Mouse (Mus musculus) forebrain, embryonic 13.5 days (tissue): Measurements from ENCODE around the gene Arntl. TPM values are rescaled to one million over a fixed set of nuclear protein-coding genes. Genes with fewer than 3 reads are reported as not detected.

Experiments used
- ATAC-seq: fragments of 200-750 bp; cut with Nextera tagmentation; 2 replicates; pipeline ENCODE4 v1.8.0; 2017
- H3K27ac ChIP-seq: fragments of 300-500 bp; sonication (generic); 2 replicates; pipeline ENCODE4 v1.5.1; 2015; ENCODE audit warnings: inconsistent platforms, mild to moderate bottlenecking, moderate library complexity
- H3K27me3 ChIP-seq: fragments of 300-500 bp; sonication (generic); 2 replicates; pipeline ENCODE4 v1.6.1; 2015; ENCODE audit warnings: mild to moderate bottlenecking, inconsistent platforms
- H3K36me3 ChIP-seq: fragments of 300-500 bp; sonication (generic); 2 replicates; pipeline ENCODE4 v1.6.1; 2015; ENCODE audit warnings: mild to moderate bottlenecking, inconsistent platforms; ENCODE audit not compliant: poor library complexity, severe bottlenecking
- H3K4me1 ChIP-seq: fragments of 300-500 bp; sonication (generic); 2 replicates; pipeline ENCODE4 v1.6.1; 2015; ENCODE audit warnings: inconsistent platforms
- H3K4me2 ChIP-seq: fragments of 300-500 bp; sonication (generic); 2 replicates; pipeline ENCODE4 v1.6.1; 2015; ENCODE audit warnings: inconsistent platforms, mild to moderate bottlenecking, moderate library complexity
- H3K4me3 ChIP-seq: fragments of 300-500 bp; sonication (generic); 2 replicates; pipeline ENCODE4 v1.5.1; 2015; ENCODE audit warnings: mild to moderate bottlenecking, inconsistent platforms
- H3K9ac ChIP-seq: fragments of 300-500 bp; sonication (generic); 2 replicates; pipeline ENCODE4 v1.6.1; 2015; ENCODE audit warnings: mild to moderate bottlenecking, inconsistent platforms
- H3K9me3 ChIP-seq: fragments of 300-500 bp; sonication (generic); replicated peaks from 2 replicates; pipeline ENCODE4 v1.6.1; 2016; ENCODE audit warnings: inconsistent platforms
- WGBS: fragments of 180-500 bp; shearing (Covaris S2); methylation state at CpG from one replicate; pipeline ENCODE4 v1.1.7; 2015; 5-methylcytosine and 5-hydroxymethylcytosine counted together
- polyA plus RNA-seq: library from polyadenylated mRNA; unstranded; fragments of >200 nt; fragmentation: Nextera tagmentation; extraction: Ambion mirVana; gene quantifications from 2 replicates; pipeline ENCODE4 v1.2.1, GENCODE M21; 2015

Arntl gene
- polyA plus RNA-seq, 1 experiment from 2014 or later, result 10.1 TPM

DNA sequence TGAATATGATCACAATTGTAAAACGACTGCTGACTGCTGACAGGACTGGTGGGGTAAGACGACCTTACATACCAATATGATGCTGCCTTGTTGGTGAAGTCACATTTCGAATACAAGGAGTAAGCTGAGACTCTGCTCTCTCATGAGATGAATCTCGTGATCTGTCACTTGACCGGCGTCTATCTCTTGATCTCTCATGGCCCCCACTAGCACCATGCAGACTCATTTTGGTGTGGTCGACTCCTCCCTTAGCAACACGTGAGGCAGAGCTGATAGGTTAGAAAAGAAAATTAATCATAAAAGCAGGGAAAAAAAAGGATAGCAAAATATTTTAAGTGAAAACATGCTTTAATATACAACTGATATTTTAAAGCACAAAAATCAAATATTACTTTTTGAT lies 128.0 kb downstream of the Arntl start:
- Histone ChIP-seq H3K27me3 (no peaks in the 10 kb centered on the region), H3K4me3 (no peak overlapping the region), H3K4me2 (no peak overlapping the region), H3K36me3 (peaks cover 6% of the 10 kb centered on the region; the same call in 1 of the 2 replicates), H3K27ac (no peak overlapping the region), H3K9me3 (no peaks in the 10 kb centered on the region), H3K4me1 (no peaks in the 10 kb centered on the region), H3K9ac (no peak overlapping the region)
- 88% methylated on average over 8 of the region's 8 CpGs for WGBS
- no peak for ATAC-seq

DNA sequence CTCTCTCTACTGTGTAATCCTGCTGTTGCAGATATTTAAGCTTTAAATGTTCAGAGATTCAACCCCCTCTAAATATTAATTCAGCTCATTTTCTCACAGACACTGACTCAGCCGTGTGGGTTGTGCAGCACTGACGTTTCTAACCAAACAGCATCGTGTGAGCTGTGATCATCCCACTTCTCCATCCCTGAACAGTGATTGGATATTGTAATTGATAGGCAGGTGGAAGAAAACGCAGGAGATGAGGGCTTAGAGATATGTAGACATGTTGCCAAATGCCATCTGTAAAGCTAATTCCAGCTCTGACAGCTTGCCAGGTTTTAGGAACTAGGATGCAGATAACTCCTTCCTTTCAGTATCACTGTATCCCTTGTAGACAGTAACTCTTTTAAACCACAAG lies 140.0 kb downstream of the Arntl start:
- H3K4me3 ChIP-seq, result no peak overlapping the region
- 41% methylated on average over 4 of the region's 4 CpGs for WGBS
- H3K4me2 ChIP-seq, result peak overlapping the region; percentile 33

DNA sequence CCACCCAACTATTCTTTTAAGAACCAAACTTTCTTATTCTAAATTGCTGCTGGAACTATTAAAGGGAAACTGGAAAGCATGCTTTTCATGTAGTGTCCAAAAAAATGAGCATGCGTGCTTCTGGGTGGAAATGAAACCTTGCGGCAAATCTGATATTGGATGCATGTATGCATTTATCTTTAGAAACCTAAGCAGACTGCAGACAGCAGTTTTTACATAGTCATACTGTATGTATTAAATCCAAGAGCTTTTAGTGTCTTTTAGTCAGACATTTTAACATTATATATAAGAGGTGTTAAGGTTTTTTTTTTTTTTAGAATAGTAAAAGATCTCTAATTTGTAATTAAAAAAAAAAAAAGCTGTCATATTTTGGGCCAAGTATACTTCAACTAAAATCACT lies 140.4 kb downstream of the Arntl start:
- Histone ChIP-seq H3K9ac (no peak overlapping the region), H3K4me3 (no peak overlapping the region)
- ATAC-seq, result peak; percentile 45; the same call in 1 of the 2 replicates

More for the DNA sequence above, 140.0 kb downstream of the Arntl start:
- no peaks in the 10 kb centered on the region for H3K36me3 ChIP-seq
- H3K9me3 ChIP-seq, result no peaks in the 10 kb centered on the region
- peak overlapping the region; percentile 59; the same call in 1 of the 2 replicates for H3K27ac ChIP-seq
- no peaks in the 10 kb centered on the region for H3K27me3 ChIP-seq
- no peaks in the 10 kb centered on the region for H3K4me1 ChIP-seq
- H3K9ac ChIP-seq, result no peak overlapping the region
- peak; percentile 97 for ATAC-seq

DNA sequence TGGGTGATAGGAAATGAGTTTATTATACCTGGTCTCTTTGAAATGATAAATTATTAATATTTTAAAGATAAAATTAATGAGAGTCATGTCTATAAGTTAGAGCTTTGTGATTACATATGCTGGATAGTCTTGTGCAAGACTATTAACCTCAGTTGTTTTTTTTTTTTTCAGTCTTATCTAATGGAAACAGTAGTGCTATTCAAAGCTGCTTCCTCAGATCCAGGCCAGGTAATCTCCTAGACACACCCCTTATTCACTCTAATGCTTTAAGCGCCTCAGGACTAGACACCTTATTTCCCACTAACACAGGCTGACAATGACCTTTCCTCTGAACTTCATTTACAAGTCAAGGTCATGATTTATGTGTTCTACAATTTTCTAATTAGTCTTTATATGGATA lies 141.8 kb downstream of the Arntl start:
- H3K27ac ChIP-seq, result no peak overlapping the region
- no peaks in the 10 kb centered on the region for H3K36me3 ChIP-seq
- H3K27me3 ChIP-seq, result no peaks in the 10 kb centered on the region
- H3K4me2 ChIP-seq, result no peak overlapping the region
- no peaks in the 10 kb centered on the region for H3K4me1 ChIP-seq
- 79% methylated on average over 1 of the region's 1 CpGs for WGBS
- no peaks in the 10 kb centered on the region for H3K9me3 ChIP-seq
- H3K9ac ChIP-seq, result no peak overlapping the region
- no peak for ATAC-seq
- no peak overlapping the region for H3K4me3 ChIP-seq

More for the DNA sequence above, 140.4 kb downstream of the Arntl start:
- Histone ChIP-seq H3K36me3 (no peaks in the 10 kb centered on the region), H3K27ac (no peak overlapping the region), H3K9me3 (no peaks in the 10 kb centered on the region), H3K27me3 (no peaks in the 10 kb centered on the region), H3K4me2 (no peak overlapping the region), H3K4me1 (no peaks in the 10 kb centered on the region)
- 88% methylated on average over 2 of the region's 2 CpGs for WGBS

Other genes starting within 250 kb of the Arntl start
- 49.6 and 51.9 TPM in 2 replicates for gene Btbd10, start 161.9 kb downstream of the Arntl start, polyA plus RNA-seq
- gene Pth, start 181.1 kb downstream of the Arntl start, polyA plus RNA-seq, result not detected in 2 replicates